Comparison of ENCODE assay signal across 8 mouse cellular contexts in genomic region chr16:16212723-16213078, GRCm38 (mm10). TPM values are rescaled to one million over a fixed set of nuclear protein-coding genes. Genes with fewer than 3 reads are reported as not detected.
DNase-seq lines count a peak whose midpoint lies in the region; ATAC-seq and TF ChIP-seq lines count a peak whose summit lies in the region.

No protein-coding gene starts in this region.

- H3K9ac ChIP-seq in limb, embryonic 14.5 days (ENCODE audit: low read depth, low read length, severe bottlenecking), result no peak overlapping the region
- no peak overlapping the region for H3K9ac ChIP-seq in stomach, embryonic 15.5 days

- peaks cover 23% of the 10 kb centered on the region for H3K27me3 ChIP-seq in limb, embryonic 14.5 days (ENCODE audit: control insufficient read depth, insufficient read depth, low read length)
- H3K27me3 ChIP-seq in stomach, embryonic 15.5 days (replicated peaks), result 0 out of 2 replicates have a peak, but pooled peaks cover 10% of the 10 kb centered on the region

- peak; percentile 69 for ATAC-seq in frontal cortex, adult (ENCODE audit: low TSS enrichment)
- ATAC-seq in limb, embryonic 14.5 days (ENCODE audit: low FRiP score, low read depth), result no peak
- ATAC-seq in stomach, embryonic 15.5 days (ENCODE audit: insufficient read depth, low FRiP score, low read depth), result no peak

- no peaks in the 10 kb centered on the region; the same call in 1 of the 2 replicates for H3K4me1 ChIP-seq in limb, embryonic 14.5 days (ENCODE audit: control insufficient read depth, insufficient read depth, low read length)
- peaks cover 4% of the 10 kb centered on the region for H3K4me1 ChIP-seq in stomach, embryonic 15.5 days

- H3K4me3 ChIP-seq in limb, embryonic 14.5 days (replicated peaks; ENCODE audit: low read length), result peak overlapping the region; percentile 53
- peak overlapping the region; percentile 63 for H3K4me3 ChIP-seq in stomach, embryonic 15.5 days (replicated peaks)

- no peaks in the 10 kb centered on the region for H3K36me3 ChIP-seq in limb, embryonic 14.5 days (ENCODE audit: control insufficient read depth, insufficient read depth, low read length)
- no peaks in the 10 kb centered on the region for H3K36me3 ChIP-seq in stomach, embryonic 15.5 days

- no peak overlapping the region for H3K27ac ChIP-seq in limb, embryonic 14.5 days (replicated peaks; ENCODE audit: low read depth, low read length)
- H3K27ac ChIP-seq in stomach, embryonic 15.5 days, result no peak overlapping the region

- H3K4me2 ChIP-seq in limb, embryonic 14.5 days (replicated peaks; ENCODE audit: low read depth, low read length, severe bottlenecking), result peak overlapping the region; percentile 100
- peak overlapping the region; percentile 96 for H3K4me2 ChIP-seq in stomach, embryonic 15.5 days

- WGBS in limb, embryonic 14.5 days, result 10% methylated on average over 7 of the region's 7 CpGs
- WGBS in stomach, embryonic 15.5 days, result 14% methylated on average over 7 of the region's 7 CpGs

- no peak for DNase-seq in frontal cortex, postnatal 10 days (ENCODE audit: low spot score in 2 of 2)
- DNase-seq in right cerebral cortex, adult 18-20 months, result peak; percentile 35
- DNase-seq in right cerebral cortex, postnatal 4 days, result no peak
- DNase-seq in limb, embryonic 14.5 days (ENCODE audit: low spot score), result no peak
- no peak for DNase-seq in cerebellum, postnatal 14 days
- DNase-seq in kidney, postnatal 25 days, result no peak

- no peaks in the 10 kb centered on the region for H3K9me3 ChIP-seq in limb, embryonic 14.5 days (ENCODE audit: control insufficient read depth, low read length)
- no peaks in the 10 kb centered on the region for H3K9me3 ChIP-seq in stomach, embryonic 15.5 days

- no peak for TF ChIP-seq POLR2A in limb, embryonic 14.5 days (IDR thresholded peaks at IDR 0.05; ENCODE audit: borderline replicate concordance, extremely low read depth, insufficient read depth, insufficient read length)

RNA-seq across cellular contexts. Expression of gene Pkp2, which starts 0.4 kb away (rescaled TPM):
- polyA plus RNA-seq in limb, embryonic 14.5 days (2012; rRNA removed), result 1.2 and 1.4 TPM in 2 replicates
- 1.9 and 2.9 TPM in 2 replicates for polyA plus RNA-seq in limb, embryonic 14.5 days (2014; fragmentation: Nextera tagmentation; extraction: Ambion mirVana)
- polyA plus RNA-seq in stomach, embryonic 15.5 days (2015; fragmentation: Nextera tagmentation; extraction: Ambion mirVana), result 15.5 and 19.0 TPM in 2 replicates
